Mouse (Mus musculus): ENCODE measurements at regions not wholly inside any gene's neighbourhood (a gene's known extent, or its start where the extent isn't known, plus 50 kb on each side); places are given as distances from the start of the nearest gene placed in this dataset.

GRCm38 (mm10) chr5:132792484-132792883 is 249.3 kb upstream of the Auts2 start:
- DNase-seq (ENCODE audit: low spot score), result no peak

- no peak for DNase-seq (ENCODE audit: low spot score)
Observed at GRCm38 (mm10) chr5:132785291-132785690, 242.1 kb upstream of the Auts2 start.

GRCm38 (mm10) chr5:132784791-132785190 is 241.6 kb upstream of the Auts2 start:
- no peak for DNase-seq (ENCODE audit: low spot score)

- no peak for DNase-seq (ENCODE audit: low spot score)
Observed at GRCm38 (mm10) chr5:132774141-132774680, 231.1 kb upstream of the Auts2 start.

GRCm38 (mm10) chr5:132760396-132760795 is 217.3 kb upstream of the Auts2 start:
- DNase-seq (ENCODE audit: low spot score), result no peak

- no peak for DNase-seq (ENCODE audit: low spot score)
Observed at GRCm38 (mm10) chr5:132759751-132760150, 216.6 kb upstream of the Auts2 start.

DNA sequence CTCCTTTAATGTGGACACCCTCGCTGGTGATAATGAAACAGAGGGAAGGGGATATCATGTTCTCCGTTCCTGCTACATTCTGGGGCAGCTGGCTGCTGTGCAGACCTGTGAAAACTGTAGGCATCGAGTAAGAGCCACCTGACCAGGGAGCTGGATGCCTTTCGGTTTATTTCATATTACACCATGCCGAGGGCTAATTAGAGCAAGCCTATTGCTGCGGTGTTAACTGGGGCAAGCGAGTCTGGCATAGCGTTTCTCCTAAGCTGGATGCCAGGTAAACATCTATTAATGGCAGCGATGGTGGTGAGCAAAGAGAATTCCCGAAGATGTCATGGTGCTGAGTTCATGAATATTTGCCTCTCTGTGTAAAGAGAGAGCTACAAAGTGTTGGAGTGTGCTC is 215.8 kb upstream of the Auts2 start:
- DNase-seq (ENCODE audit: low spot score), result no peak

DNA sequence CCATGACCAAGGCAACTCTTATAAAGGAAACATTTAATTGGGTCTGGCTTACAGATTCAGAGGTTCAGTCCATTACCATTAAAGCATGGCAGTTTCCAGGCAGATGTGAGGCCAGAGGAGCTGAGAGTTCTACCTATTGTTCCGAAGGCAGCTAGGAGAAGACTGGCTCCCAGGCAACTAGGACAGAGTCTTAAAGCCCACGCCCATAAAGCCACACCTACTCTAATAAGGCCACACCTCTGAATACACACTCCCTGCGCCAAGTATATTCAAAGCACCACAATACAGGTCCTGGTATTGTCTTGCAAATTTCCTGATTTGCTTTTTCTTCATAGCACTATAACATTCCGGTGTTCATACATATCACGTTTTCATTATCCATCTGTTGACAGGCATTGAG is 194.8 kb upstream of the Auts2 start:
- no peak for DNase-seq (ENCODE audit: low spot score)

DNA sequence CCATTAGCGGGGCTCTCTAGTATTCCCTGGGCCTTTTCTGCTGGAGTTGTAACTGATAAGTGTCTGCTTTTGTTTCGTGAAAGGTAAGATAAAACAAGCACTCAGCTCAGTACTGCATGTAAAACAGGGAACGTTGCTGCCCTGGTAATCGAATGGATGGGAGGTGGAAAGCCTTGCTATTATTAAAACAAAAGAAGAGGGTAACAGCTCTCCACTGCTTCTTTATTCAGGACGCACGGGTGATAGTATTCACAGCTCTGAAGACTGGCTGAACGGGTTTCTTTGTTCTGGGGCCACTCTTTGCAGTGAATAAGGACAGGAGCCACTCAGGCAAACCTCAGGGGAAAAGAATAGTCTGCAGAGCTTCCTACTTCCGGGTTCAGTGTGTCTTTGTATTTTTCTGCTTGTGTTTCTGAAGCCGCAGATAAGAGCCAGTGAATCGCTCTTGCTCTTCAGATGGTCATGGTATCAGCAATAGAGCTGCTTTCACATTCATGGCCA is 185.6 kb upstream of the Auts2 start:
- DNase-seq (ENCODE audit: low spot score), result no peak

- no peak for DNase-seq (ENCODE audit: low spot score)
Observed at GRCm38 (mm10) chr5:132724467-132724866, 181.3 kb upstream of the Auts2 start.

GRCm38 (mm10) chr5:132710301-132710700 is 167.2 kb upstream of the Auts2 start:
- DNase-seq (ENCODE audit: low spot score), result no peak

- no peak for DNase-seq (ENCODE audit: low spot score)
Observed at GRCm38 (mm10) chr5:132707531-132707930, 164.4 kb upstream of the Auts2 start.

- no peak for DNase-seq (ENCODE audit: low spot score)
Observed at GRCm38 (mm10) chr5:132703455-132704100, 160.4 kb upstream of the Auts2 start.

DNA sequence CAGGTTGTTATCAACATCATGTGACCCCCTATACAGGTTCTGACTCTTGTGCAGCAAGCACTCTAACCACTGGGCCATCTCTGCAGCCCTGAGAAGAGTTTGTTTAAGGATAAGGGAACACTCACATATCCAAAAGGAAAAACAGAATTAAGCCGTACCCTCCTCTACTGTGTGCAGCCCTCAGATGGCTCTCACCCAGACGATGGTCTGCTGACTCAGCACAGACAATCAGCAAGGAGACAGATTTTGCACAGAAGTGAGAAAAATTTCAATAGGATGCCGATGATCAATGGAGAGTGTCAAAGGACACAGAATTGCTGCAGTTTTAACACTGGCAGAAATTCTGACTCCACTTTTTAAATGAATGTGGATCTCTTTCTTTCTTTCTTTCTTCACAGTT is 159.4 kb upstream of the Auts2 start:
- DNase-seq (ENCODE audit: low spot score), result no peak

GRCm38 (mm10) chr5:132690784-132691183 is 147.6 kb upstream of the Auts2 start:
- no peak for DNase-seq (ENCODE audit: low spot score)

DNA sequence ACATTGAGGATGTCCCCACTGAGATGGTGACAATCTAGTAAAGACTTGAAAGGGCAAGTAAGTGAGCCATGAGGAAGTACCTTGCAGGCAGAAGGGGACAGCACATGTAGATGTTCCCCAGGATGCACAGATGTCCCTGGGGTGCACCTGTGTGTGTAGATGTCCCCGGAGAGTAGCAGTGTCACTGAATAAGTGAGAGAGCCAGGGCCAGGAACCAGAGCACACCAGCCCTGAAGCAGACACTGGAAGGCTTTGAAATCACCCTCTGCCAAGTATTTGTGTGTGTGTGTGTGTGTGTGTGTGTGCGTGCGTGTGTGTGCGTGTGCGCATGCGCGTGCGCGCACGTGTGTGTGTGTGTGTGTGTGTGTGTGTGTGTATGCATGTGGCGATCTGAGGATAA is 132.1 kb upstream of the Auts2 start:
- no peak for DNase-seq (ENCODE audit: low spot score)

DNA sequence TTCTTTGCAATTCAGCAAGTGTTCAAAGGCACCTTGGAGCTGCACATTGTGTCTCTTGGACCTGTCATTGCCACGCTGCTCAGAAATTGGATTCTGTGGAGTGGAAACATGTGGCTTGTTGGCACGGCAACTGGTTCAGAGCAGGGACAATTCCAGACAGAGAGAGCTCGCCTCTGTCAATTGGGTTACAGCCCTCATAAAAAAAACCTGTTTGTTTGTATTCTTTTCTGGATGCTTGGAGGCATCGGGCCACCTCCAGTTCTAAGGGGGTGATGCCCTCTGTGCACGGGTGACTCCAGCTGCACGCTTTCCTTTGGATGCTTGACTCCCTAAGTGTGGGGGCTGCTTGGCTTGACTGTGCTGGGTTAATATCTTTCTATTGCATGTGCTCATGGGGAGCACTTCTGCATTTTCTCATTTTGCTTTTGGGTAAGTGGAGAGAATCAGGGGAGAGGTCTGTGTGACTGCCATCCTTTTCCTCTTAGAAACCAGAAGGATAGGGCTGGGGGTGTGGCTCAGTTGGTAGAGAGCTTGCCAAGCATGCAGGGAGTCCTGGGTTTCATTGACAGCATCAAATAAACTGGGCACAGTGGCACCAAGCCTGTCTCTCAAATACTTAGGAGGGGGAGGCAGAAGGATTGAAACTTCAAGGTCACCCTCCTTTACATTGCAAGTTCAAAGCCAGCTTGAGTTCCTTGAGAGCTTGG is 130.6 kb upstream of the Auts2 start:
- DNase-seq (ENCODE audit: low spot score), result no peak

DNA sequence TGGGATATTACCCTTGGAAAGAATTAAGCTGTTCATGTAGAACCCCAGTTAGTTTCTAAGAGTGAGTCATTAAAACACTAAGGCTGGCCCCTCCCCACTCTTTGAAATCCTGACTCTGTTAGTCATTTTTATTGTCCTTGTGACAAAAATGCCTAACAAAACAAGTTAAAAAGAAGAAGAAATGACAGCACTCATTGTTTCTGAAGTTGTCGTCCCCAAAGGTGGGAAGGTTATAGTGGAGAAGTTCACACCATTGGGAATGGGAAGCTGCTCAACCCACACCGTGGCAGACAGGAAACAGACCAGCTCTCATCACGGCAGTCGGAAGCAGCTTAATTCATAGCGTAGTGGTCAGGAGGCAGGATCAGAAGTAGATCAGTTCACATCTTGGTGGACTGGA is 128.4 kb upstream of the Auts2 start:
- no peak for DNase-seq (ENCODE audit: low spot score)

GRCm38 (mm10) chr5:132667316-132667715 is 124.2 kb upstream of the Auts2 start:
- no peak for DNase-seq (ENCODE audit: low spot score)

DNA sequence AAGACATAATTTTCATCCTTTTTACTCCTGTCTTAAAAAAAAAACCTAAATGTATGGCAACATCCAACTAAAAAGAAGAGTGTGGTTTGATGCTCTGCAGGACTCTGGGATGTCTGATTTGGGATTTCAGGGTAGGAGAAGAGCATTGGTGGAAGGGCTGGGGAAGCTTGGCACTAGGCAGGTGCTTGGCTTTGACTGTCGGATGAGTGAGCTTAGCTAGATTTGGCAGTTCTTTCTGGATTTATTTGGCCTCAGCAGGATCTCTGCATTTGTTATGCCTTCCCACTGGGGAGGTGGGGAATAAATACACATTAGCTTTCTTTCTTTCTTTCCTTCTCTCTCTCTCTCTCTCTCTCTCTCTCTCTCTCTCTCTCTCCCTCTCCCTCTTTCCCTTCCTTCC is 118.1 kb upstream of the Auts2 start:
- no peak for DNase-seq (ENCODE audit: low spot score)

DNA sequence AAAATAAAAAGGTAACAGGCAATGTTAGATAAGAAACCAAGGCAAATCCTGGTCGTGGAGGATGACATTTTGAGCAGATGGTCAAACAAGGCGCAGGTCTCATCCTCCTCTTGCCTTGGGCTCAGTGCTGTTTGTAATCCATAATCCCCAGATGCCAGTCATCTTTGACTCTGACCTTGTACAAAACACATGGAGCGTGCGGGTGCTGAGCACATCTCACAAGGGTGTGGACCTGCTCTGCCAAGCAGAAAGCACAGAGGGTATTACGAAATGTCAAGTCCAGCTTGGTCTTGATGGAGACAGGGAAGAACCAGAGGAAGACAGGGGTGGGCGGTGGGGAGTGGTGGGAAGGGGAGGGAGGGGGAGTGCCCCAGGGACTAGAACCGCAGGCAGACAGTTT is 116.9 kb upstream of the Auts2 start:
- DNase-seq (ENCODE audit: low spot score), result no peak

DNA sequence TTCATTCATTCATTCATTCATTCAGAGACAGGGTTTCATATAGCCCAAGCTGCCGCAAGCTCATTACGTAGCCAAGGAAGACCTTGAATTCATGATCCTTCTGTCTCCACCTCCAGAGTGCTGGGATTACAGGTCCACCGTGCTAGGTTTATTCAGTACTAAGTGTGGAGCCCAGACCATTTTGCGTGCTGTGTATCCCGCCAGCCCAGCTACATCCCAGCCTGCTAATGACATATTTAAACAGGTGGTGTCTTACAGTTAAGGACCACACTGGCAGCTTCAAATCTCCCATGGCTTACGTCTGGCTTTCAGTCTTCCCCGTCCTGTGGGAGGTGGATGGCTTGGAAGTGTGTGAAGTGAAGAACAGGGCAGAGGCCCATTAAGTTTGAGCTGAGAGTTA is 111.2 kb upstream of the Auts2 start:
- no peak for DNase-seq (ENCODE audit: low spot score)

- no peak for DNase-seq (ENCODE audit: low spot score)
Observed at GRCm38 (mm10) chr5:132653694-132654300, 110.7 kb upstream of the Auts2 start.

Data from adipocyte (in vitro differentiated cells).